Mouse (Mus musculus): Measurements from ENCODE around the gene Plch2. TPM values are rescaled to one million over a fixed set of nuclear protein-coding genes. Genes with fewer than 3 reads are reported as not detected.

Plch2 gene
- total RNA-seq, 1 experiment from 2014 or later: 1.0 TPM

- no peak for DNase-seq
These were observed 17.8 kb upstream of the Plch2 start for GRCm38 (mm10) chr4:155074418-155074817.

- no peak for DNase-seq
These were observed 14.3 kb upstream of the Plch2 start for GRCm38 (mm10) chr4:155070921-155071320.

- no peak for DNase-seq
These were observed 13.6 kb upstream of the Plch2 start for GRCm38 (mm10) chr4:155070199-155070598.

- DNase-seq: no peak
These were observed 12.6 kb upstream of the Plch2 start for GRCm38 (mm10) chr4:155069191-155069590.

- DNase-seq: no peak
These were observed 11.9 kb upstream of the Plch2 start for GRCm38 (mm10) chr4:155068357-155068972.

- DNase-seq: peak; percentile 98
These were observed 10.4 kb upstream of the Plch2 start, which contains the start of gene Pex10 for GRCm38 (mm10) chr4:155066834-155067522. Gene Pex10 (plus strand): TSS chr4:155067016.

- peak; percentile 84 for DNase-seq
These were observed 9.6 kb upstream of the Plch2 start for GRCm38 (mm10) chr4:155065970-155066833.

GRCm38 (mm10) chr4:155064474-155064873 is 7.9 kb upstream of the Plch2 start:
- DNase-seq: no peak

- DNase-seq: no peak
These were observed 7.3 kb upstream of the Plch2 start for GRCm38 (mm10) chr4:155063895-155064294.

- DNase-seq: no peak
These were observed 1.7 kb upstream of the Plch2 start for GRCm38 (mm10) chr4:155058325-155058724.

- no peak for DNase-seq
These were observed 6.5 kb downstream of the Plch2 start for GRCm38 (mm10) chr4:155050116-155050515.

GRCm38 (mm10) chr4:155046636-155047035 is 9.9 kb downstream of the Plch2 start:
- DNase-seq: no peak

GRCm38 (mm10) chr4:155043289-155043625 is 13.3 kb downstream of the Plch2 start:
- DNase-seq: no peak

- DNase-seq: no peak
These were observed 13.8 kb downstream of the Plch2 start for GRCm38 (mm10) chr4:155042606-155043288.

- DNase-seq: no peak
These were observed 15.9 kb downstream of the Plch2 start for GRCm38 (mm10) chr4:155040696-155041095.

- DNase-seq: no peak
These were observed 16.4 kb downstream of the Plch2 start for GRCm38 (mm10) chr4:155040197-155040596.

GRCm38 (mm10) chr4:155034787-155035186 is 21.8 kb downstream of the Plch2 start:
- no peak for DNase-seq

GRCm38 (mm10) chr4:155034202-155034601 is 22.4 kb downstream of the Plch2 start:
- DNase-seq: no peak

GRCm38 (mm10) chr4:155033115-155033514 is 23.5 kb downstream of the Plch2 start:
- DNase-seq: no peak

- DNase-seq: no peak
These were observed 32.2 kb downstream of the Plch2 start for GRCm38 (mm10) chr4:155024170-155025010.

- no peak for DNase-seq
These were observed 34.2 kb downstream of the Plch2 start for GRCm38 (mm10) chr4:155022228-155022855.

Data from adrenal gland, postnatal 25 days (tissue).